Mouse (Mus musculus) adrenal gland, postnatal 4 days (tissue): Measurements from ENCODE around the gene Snx19. TPM values are rescaled to one million over a fixed set of nuclear protein-coding genes. Genes with fewer than 3 reads are reported as not detected.

ENCODE experiments used
- DNase-seq, 2 experiments: peaks; one replicate each; pipeline ENCODE4 v3.0.0; 2021 to 2022; ENCODE audit warnings: low spot score in 2 of 2, mixed read lengths in 2 of 2
- total RNA-seq, 2 experiments: library from RNA; stranded (reverse); gene quantifications; 2 replicates each; pipeline ENCODE4 v1.2.3; 2021

Snx19 gene
- total RNA-seq, 2 experiments from 2014 or later = 26.4 to 31.7 TPM

DNA sequence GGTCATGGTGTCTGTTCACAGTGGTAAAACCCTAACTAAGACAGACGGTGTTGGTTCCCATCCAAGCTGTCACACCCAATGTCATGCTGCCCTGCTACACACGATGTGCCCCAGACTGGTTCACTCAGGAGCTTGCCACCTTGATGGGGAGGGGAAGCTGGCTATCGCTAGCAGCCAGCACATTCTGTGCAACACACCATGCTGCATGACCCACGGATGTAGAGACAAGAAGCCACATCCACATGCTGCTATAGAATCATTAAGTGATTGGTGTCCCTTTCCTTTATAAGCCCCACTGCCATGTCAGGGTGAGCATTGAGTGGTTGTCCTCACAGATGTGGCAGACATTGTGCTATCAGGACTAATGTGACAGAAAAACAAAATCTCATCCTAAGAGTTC is 55.2 kb downstream of the Snx19 start:
- DNase-seq = no peak

DNA sequence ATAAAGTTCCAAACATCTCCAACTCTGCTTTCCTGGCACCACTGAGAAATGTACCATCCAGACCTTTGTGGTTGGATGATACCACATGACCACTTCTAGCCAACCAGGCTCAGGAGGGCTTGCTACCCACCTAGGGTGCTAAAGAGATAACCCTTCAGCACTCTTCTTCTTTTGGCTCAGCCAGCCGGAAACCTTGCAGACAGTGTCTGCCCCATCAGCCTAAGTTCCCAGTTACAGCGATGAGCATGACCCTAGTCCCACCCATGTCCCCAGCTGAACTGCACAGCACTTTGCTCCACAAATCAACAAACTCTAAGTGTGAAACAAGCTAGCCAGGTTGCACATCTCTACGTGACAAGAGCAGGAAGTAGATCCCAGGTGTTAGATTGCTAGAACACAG is 57.3 kb downstream of the Snx19 start:
- DNase-seq = no peak

DNA sequence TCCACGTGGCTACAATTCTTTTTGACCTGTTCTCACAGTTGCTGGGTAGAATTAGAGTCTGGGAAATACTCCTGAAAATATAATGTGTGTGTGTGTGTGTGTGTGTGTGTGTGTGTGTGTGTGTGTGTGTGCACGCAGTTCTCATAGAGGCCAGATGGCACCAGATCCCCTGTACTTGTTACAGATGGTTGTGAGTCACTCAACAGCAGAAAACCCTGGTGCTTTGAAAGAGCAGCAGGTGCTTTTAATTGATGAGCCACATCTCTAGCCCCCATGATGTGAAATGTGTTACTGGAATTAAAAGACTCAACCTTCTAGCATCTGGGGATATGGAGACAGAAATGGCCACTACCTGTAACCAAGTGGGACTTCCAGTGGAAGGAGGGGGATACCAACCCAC is 58.3 kb downstream of the Snx19 start:
- DNase-seq = no peak

DNA sequence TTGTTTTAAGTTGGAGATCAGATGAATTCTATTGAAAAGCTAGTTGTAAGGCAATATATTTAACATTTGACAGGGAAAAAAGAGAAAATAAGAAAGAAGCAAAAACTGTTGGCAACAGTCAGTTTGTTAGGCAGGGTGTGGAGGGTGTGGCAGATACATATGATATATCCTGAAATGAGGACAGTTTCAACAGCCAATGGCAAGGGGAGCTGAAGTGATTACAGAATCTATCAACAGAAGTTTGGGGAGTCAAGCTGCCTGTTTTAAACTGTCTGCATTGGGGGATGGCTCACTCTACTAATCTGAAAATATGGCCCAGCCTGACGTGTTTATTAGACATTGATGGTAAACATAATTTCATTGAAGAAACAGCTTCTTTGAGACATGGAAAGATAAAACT is 61.5 kb downstream of the Snx19 start:
- DNase-seq = no peak

DNA sequence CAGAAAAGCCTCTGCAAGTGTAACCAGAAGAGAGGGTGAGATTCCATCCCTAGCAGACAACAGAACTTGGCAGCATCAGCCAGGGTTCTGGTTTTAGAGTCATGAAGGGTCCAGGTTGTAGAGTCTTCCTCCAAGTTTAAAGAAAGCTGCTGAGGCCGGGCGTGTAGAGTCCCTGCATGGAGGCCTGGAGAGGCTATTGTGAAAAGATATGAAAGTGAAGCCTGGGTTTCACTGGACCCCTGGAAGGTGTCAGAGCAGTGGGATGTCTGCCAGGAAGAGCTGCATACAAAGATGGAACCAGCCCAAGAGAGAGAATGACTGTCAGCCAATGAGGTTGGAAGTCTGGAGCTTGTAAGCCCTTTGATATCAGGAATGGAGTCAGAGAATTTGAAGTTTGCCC is 67.5 kb downstream of the Snx19 start:
- no peak for DNase-seq

DNA sequence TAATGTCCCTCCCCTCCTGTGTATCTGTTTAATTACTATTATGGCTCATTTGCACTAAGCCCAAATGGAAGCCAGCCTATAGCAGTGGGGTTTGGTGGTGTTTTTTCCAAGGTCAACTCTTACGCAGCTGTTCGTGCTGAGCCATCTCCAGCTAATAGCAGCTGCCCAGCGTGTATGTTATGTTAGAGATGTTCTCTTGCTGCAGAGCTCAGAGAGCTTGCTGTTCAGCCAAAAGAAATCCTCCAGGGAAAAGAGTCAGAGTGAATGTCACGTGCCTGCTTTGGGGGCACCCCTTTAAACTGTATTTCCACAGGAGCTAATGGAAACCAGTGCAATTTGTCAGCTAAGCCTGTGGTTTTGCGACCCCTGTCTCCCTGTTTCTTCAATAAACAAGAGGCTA is 82.1 kb downstream of the Snx19 start:
- no peak for DNase-seq

DNA sequence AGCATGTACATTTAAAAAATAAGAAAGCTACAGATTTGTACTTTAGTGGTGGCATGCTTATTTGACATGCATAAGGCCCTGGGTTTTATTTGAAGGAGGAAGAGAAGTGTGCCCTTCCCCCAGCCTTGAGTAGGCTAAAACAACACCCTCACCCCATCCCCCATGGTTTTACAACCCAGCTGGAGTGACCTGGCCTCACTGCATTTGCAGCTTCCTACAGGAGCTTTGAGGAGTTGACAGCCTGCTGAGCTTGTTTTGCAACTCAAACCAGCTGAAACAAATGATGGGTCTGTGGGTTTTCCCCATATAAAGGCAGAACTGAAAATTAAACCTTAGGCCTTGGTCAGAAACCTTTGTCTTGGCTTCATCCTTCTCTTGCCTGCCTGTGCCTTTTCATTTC is 89.0 kb downstream of the Snx19 start:
- DNase-seq = no peak
